Mouse (Mus musculus) erythroblast, embryonic 14.5 days (primary cell): ENCODE measurements around the gene Inf2.

Experiments
- GATA1 ChIP-seq: IDR thresholded peaks from 2 replicates; pipeline ENCODE4 v1.6.1; 2012; ENCODE audit warnings: low read length, inconsistent platforms, mixed read lengths
- TAL1 ChIP-seq: IDR thresholded peaks from 3 replicates; pipeline ENCODE4 v1.6.1; 2012; ENCODE audit warnings: low read length, inconsistent platforms, mixed read lengths

- no peak for TF ChIP-seq GATA1
- TF ChIP-seq TAL1, result no peak
Observed at GRCm38 (mm10) chr12:112563011-112563410, 25.6 kb upstream of the Inf2 start.
